Mouse (Mus musculus) 416B (cell line): ENCODE results near the gene Kctd5.

Experiments used
- DNase-seq: peaks from one replicate; pipeline ENCODE4 v3.0.0; 2011; ENCODE audit warnings: low read depth

Kctd5 gene

GRCm38 (mm10) chr17:24037360-24037759, 35.9 kb downstream of the Kctd5 start:
- peak; percentile 24 for DNase-seq

GRCm38 (mm10) chr17:24036954-24037353, 36.3 kb downstream of the Kctd5 start:
- peak; percentile 58 for DNase-seq

- no peak for DNase-seq
Measured at GRCm38 (mm10) chr17:24035087-24035486, 38.2 kb downstream of the Kctd5 start.

DNA sequence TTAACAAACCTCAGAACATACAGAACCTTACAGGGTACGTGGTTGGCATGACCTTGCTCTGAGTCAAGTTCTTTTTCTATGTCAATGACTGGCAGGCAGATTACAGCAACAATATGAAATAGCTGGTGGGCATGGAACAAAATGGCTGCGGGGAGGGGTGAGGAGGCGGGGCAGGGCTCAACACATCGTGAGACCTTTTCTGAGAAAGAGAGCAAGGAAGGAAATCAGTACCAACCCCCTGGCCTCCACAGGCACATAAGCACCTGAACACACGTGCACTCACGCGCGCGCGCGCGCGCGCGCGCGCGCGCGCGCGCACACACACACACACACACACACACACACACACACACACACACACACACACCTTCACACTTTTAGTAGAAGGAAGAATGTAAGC, 42.7 kb downstream of the Kctd5 start:
- DNase-seq, result no peak

- DNase-seq, result no peak
Measured at GRCm38 (mm10) chr17:24029477-24029876, 43.8 kb downstream of the Kctd5 start.

GRCm38 (mm10) chr17:24021375-24022199, 51.7 kb downstream of the Kctd5 start:
- DNase-seq, result no peak

DNA sequence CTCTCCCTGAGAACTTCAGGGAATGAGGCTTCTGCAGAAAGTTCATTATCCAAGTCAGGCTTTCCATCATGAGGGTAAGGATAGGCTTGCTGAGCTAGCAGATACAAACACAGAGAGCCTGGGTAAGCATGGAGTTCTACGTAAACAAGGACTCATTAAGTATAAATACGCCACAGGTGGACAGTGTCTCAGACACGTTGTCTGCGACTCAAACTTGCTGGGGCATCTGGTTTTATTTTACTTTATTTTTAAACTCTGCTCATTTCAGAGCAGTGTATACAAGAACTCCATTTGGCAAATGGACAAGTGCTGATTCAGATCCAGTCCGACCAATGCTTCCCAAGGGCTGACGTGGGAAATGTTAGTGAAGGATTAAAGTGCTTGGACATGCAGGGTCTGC, 52.6 kb downstream of the Kctd5 start:
- DNase-seq, result no peak

DNA sequence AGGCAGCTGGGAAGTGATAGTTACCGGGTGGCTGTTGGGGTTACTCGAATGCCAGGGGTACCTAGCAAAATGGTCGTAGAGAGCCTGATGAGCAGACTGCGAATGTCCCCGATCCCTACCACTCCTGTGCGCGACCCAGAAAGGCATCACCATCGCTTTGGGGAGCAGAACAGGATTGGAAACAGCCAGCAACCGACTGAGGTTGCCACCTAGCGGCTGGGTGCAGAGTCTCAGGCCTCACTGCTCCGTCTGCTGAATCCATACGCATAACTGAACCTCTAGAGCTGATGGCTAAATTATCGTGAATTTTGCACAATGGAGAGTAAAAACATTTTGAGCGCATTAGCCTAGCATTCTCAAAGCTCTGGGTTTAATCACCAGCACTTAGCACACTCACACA, 57.6 kb downstream of the Kctd5 start:
- peak; percentile 50 for DNase-seq

DNA sequence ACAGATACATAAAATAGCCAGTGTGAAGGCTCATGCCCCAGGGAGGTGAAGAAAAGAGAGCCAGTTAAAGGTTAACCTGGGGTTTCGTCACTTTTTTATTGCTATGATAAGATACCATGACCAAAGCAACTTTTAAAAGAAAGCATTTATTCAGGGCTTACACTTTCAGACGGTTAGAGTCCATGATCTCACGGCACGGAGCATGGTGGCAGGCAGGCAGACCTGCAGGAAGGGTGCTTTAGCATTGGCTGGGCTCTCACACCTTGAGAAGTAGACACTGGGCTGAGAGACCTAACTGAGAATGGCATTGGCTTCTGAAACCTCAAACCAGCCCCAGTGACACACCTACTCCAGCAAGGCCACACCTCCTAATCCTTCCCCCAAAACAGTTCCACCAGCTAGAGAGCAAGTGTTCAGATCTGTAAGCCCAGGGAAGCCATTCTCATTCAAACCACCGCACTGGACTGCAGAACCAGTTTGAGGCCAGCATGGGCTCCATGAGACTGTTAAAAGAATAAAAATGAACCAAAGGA, 58.8 kb downstream of the Kctd5 start:
- no peak for DNase-seq

DNA sequence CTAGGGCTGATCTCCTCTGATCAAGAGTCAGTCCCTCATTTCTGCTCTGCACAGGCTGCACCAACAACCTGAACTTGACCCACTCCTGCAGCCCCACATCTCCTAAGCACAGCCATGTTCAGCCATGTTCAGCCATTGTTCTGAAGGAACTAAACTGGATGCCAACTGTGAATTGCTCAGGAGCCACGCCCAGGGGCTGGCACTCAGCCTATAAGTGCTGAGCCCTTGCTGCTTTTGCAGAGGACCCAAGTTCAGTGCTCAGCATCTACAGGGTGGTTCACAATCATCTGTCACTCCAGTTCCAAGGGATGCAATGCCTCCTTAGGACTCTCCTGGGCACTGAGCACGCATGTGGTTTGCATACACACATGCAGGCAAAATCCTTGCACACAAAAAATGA, 60.4 kb downstream of the Kctd5 start:
- peak; percentile 19 for DNase-seq

GRCm38 (mm10) chr17:24009617-24010016, 63.7 kb downstream of the Kctd5 start:
- DNase-seq, result peak; percentile 35

GRCm38 (mm10) chr17:24008105-24008504, 65.2 kb downstream of the Kctd5 start:
- DNase-seq, result no peak

DNA sequence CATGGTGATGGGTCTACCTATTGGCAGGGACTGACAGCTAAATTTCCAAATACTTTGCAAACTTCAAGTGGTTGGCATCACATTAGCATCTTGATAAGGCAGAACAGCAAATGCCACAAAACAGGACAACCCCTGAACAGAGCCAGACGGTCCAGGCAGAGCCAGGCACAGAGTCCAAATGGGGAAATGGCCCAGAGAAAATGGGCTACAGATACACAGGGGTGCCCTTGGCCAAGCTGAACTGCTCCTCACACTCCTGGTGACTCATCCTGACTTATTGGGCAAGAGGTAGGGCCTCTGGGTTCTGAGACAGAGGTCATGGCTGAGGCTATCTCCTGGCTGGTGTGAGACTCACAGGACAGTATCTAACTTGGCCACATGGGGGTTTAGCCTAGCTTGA, 65.9 kb downstream of the Kctd5 start:
- DNase-seq, result peak; percentile 94

- DNase-seq, result peak; percentile 88
Measured at GRCm38 (mm10) chr17:24006930-24007329, 66.4 kb downstream of the Kctd5 start.

- DNase-seq, result no peak
Measured at GRCm38 (mm10) chr17:24005049-24005448, 68.2 kb downstream of the Kctd5 start.

GRCm38 (mm10) chr17:24004071-24004665, 69.1 kb downstream of the Kctd5 start:
- no peak for DNase-seq

DNA sequence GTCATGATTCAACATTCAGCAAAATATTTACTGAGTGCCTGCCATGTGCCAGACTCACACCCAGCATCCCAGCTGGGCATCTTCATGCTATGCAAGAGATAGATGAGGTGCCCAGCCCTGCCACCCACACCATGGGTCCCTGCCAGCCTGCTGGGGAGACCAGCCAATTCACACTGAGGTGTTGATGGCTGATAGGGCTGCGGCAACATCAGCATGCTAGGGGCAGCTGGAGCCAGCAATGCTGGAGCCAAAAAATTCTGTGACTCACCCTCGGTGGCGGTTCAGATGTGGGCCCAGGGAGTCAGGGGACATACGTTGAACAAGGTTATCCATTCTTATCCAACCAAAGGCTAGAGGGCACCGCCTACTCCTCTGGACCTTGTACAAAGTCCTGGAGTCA, 72.9 kb downstream of the Kctd5 start:
- DNase-seq, result peak; percentile 88

DNA sequence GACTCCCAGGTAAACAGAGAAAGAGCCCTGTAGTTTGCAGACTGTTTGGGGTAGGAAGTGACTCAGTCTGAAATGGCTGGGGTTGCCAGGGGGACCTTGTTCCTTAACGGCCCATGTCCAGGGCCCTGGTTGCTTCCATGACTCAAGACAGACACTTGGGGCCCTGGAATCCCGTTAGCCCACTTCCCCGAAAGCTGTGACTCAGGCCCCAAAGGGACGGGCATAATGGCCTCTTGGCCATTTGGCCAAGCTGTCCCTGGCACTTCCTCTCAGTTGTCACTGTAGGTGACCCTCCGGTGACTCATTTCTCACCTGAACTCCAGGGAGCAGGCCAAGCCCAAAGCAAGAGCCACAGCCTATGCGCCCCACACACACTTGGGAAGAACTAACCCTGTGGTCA, 74.9 kb downstream of the Kctd5 start:
- DNase-seq, result peak; percentile 88

- no peak for DNase-seq
Measured at GRCm38 (mm10) chr17:23997901-23998300, 75.4 kb downstream of the Kctd5 start, which contains the start of gene Prss22. Gene Prss22 (minus strand): TSS chr17:23998100.
